Mouse (Mus musculus): ENCODE data around the gene Fam241b. TPM values are rescaled to one million over a fixed set of nuclear protein-coding genes. Genes with fewer than 3 reads are reported as not detected.

Fam241b gene
- total RNA-seq, 1 experiment, result 7.5 TPM

DNA sequence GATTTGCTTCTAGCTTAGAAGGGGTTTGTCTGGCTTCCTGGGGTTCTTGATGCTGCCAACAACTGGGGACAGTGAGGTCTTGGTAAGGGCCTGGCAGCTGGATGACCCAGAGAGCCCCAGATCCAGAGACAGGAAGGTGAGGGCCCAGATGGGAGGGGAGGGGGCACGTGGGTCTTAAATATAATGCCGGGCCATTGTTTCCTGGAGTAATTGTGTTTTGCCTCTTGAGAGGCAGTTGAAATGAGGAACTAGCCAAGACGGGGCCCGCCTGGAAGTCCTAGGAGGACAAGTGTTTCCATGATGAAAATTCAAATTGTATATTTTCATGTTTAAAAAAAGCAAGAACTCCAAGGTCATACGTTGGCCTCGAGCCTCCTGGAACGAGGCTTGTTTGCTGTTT, 49.8 kb downstream of the Fam241b start:
- Histone ChIP-seq H3K4me1 (ENCODE audit: control insufficient read depth in 2 of 2, insufficient read depth in 2 of 2, low read length in 2 of 2, poor library complexity in 1 of 2) (no peaks in the 10 kb centered on the region), H3K4me3 (ENCODE audit: insufficient read depth in 1 of 2, low read depth in 1 of 2, low read length in 2 of 2, poor library complexity in 1 of 2, severe bottlenecking in 1 of 2) (no peak overlapping the region), H3K27ac (ENCODE audit: insufficient read depth, low read depth, low read length, poor library complexity, severe bottlenecking) (no peak overlapping the region), H3K9me3 (ENCODE audit: control insufficient read depth, insufficient read depth, low read depth, low read length) (no peaks in the 10 kb centered on the region), H3K36me3 (ENCODE audit: control insufficient read depth, insufficient read depth, low read length, poor library complexity, severe bottlenecking) (no peaks in the 10 kb centered on the region), H3K9ac (ENCODE audit: insufficient read depth, low read depth, low read length, poor library complexity, severe bottlenecking) (no peak overlapping the region)
- no peak for DNase-seq (ENCODE audit: low read depth, low spot score)
- in situ Hi-C loops (cut with MboI; ENCODE audit: low sequenced_read_pairs in 2 of 2, unreplicated experiment in 2 of 2), result no loop called here
- no peak for TF ChIP-seq ZNF384 (IDR thresholded peaks at IDR 0.05; ENCODE audit: low read depth, low read length)
- TF ChIP-seq MAFK (IDR thresholded peaks at IDR 0.05; ENCODE audit: insufficient read depth, low read depth, low read length), result no peak
- no peak for TF ChIP-seq CHD2 (IDR thresholded peaks at IDR 0.05; ENCODE audit: low read depth, low read length)
- TF ChIP-seq HCFC1 (IDR thresholded peaks at IDR 0.05; ENCODE audit: borderline replicate concordance, insufficient read depth, low read length), result no peak
- TF ChIP-seq ZC3H11A (IDR thresholded peaks at IDR 0.05; ENCODE audit: borderline replicate concordance, low read depth, low read length), result no peak

GRCm38 (mm10) chr10:62089486-62089885, 54.2 kb downstream of the Fam241b start:
- Histone ChIP-seq H3K27ac (ENCODE audit: insufficient read depth, low read depth, low read length, poor library complexity, severe bottlenecking) (no peak overlapping the region), H3K36me3 (ENCODE audit: control insufficient read depth, insufficient read depth, low read length, poor library complexity, severe bottlenecking) (no peaks in the 10 kb centered on the region), H3K9ac (ENCODE audit: insufficient read depth, low read depth, low read length, poor library complexity, severe bottlenecking) (no peak overlapping the region), H3K4me1 (ENCODE audit: control insufficient read depth in 2 of 2, insufficient read depth in 2 of 2, low read length in 2 of 2, poor library complexity in 1 of 2) (no peaks in the 10 kb centered on the region), H3K4me3 (ENCODE audit: insufficient read depth in 1 of 2, low read depth in 1 of 2, low read length in 2 of 2, poor library complexity in 1 of 2, severe bottlenecking in 1 of 2) (no peak overlapping the region), H3K9me3 (ENCODE audit: control insufficient read depth, insufficient read depth, low read depth, low read length) (no peaks in the 10 kb centered on the region)
- TF ChIP-seq CHD2 (IDR thresholded peaks at IDR 0.05; ENCODE audit: low read depth, low read length) (no peak), ZNF384 (IDR thresholded peaks at IDR 0.05; ENCODE audit: low read depth, low read length) (no peak), HCFC1 (IDR thresholded peaks at IDR 0.05; ENCODE audit: borderline replicate concordance, insufficient read depth, low read length) (no peak), MAFK (IDR thresholded peaks at IDR 0.05; ENCODE audit: insufficient read depth, low read depth, low read length) (no peak), ZC3H11A (IDR thresholded peaks at IDR 0.05; ENCODE audit: borderline replicate concordance, low read depth, low read length) (no peak)
- DNase-seq (ENCODE audit: low read depth, low spot score), result no peak
- in situ Hi-C loops (cut with MboI; ENCODE audit: low sequenced_read_pairs in 2 of 2, unreplicated experiment in 2 of 2), result no loop called here

GRCm38 (mm10) chr10:62089071-62089470, 54.6 kb downstream of the Fam241b start:
- no peak for TF ChIP-seq HCFC1 (IDR thresholded peaks at IDR 0.05; ENCODE audit: borderline replicate concordance, insufficient read depth, low read length)
- TF ChIP-seq ZC3H11A (IDR thresholded peaks at IDR 0.05; ENCODE audit: borderline replicate concordance, low read depth, low read length), result no peak
- no peak for TF ChIP-seq MAFK (IDR thresholded peaks at IDR 0.05; ENCODE audit: insufficient read depth, low read depth, low read length)
- no peak for TF ChIP-seq CHD2 (IDR thresholded peaks at IDR 0.05; ENCODE audit: low read depth, low read length)
- TF ChIP-seq ZNF384 (IDR thresholded peaks at IDR 0.05; ENCODE audit: low read depth, low read length), result no peak
- Histone ChIP-seq H3K36me3 (ENCODE audit: control insufficient read depth, insufficient read depth, low read length, poor library complexity, severe bottlenecking) (no peaks in the 10 kb centered on the region), H3K9me3 (ENCODE audit: control insufficient read depth, insufficient read depth, low read depth, low read length) (no peaks in the 10 kb centered on the region), H3K9ac (ENCODE audit: insufficient read depth, low read depth, low read length, poor library complexity, severe bottlenecking) (no peak overlapping the region), H3K27ac (ENCODE audit: insufficient read depth, low read depth, low read length, poor library complexity, severe bottlenecking) (no peak overlapping the region), H3K4me1 (ENCODE audit: control insufficient read depth in 2 of 2, insufficient read depth in 2 of 2, low read length in 2 of 2, poor library complexity in 1 of 2) (no peaks in the 10 kb centered on the region), H3K4me3 (ENCODE audit: insufficient read depth in 1 of 2, low read depth in 1 of 2, low read length in 2 of 2, poor library complexity in 1 of 2, severe bottlenecking in 1 of 2) (no peak overlapping the region)
- DNase-seq (ENCODE audit: low read depth, low spot score), result no peak
- in situ Hi-C loops (cut with MboI; ENCODE audit: low sequenced_read_pairs in 2 of 2, unreplicated experiment in 2 of 2), result no loop called here

DNA sequence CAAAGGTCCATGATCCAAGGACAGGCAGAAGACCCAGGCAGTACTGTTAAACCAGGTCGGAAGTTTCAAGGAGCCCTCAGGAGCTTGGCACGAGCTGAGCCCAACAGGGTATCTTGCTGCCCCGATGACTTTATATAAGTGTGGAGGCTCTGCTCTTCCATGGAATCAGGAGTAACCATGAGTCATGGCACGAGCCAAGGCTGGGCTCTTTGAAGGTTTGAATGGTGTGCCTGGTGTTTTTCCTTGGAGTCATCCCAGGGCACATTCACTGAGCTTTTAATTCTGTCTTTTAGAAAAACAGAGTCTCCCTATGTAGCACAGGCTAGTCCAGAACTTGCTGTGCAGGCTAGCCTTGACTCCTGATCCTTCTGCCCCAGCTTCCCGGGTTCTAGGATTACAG, 55.3 kb downstream of the Fam241b start:
- H3K9ac ChIP-seq (ENCODE audit: insufficient read depth, low read depth, low read length, poor library complexity, severe bottlenecking), result no peak overlapping the region
- H3K36me3 ChIP-seq (ENCODE audit: control insufficient read depth, insufficient read depth, low read length, poor library complexity, severe bottlenecking), result no peaks in the 10 kb centered on the region
- TF ChIP-seq MAFK (IDR thresholded peaks at IDR 0.05; ENCODE audit: insufficient read depth, low read depth, low read length) (no peak), ZNF384 (IDR thresholded peaks at IDR 0.05; ENCODE audit: low read depth, low read length) (no peak), ZC3H11A (IDR thresholded peaks at IDR 0.05; ENCODE audit: borderline replicate concordance, low read depth, low read length) (no peak), CHD2 (IDR thresholded peaks at IDR 0.05; ENCODE audit: low read depth, low read length) (no peak), HCFC1 (IDR thresholded peaks at IDR 0.05; ENCODE audit: borderline replicate concordance, insufficient read depth, low read length) (no peak)
- no peaks in the 10 kb centered on the region for H3K9me3 ChIP-seq (ENCODE audit: control insufficient read depth, insufficient read depth, low read depth, low read length)
- H3K4me1 ChIP-seq (ENCODE audit: control insufficient read depth in 2 of 2, insufficient read depth in 2 of 2, low read length in 2 of 2, poor library complexity in 1 of 2), result no peaks in the 10 kb centered on the region
- no peak overlapping the region for H3K4me3 ChIP-seq (ENCODE audit: insufficient read depth in 1 of 2, low read depth in 1 of 2, low read length in 2 of 2, poor library complexity in 1 of 2, severe bottlenecking in 1 of 2)
- no peak for DNase-seq (ENCODE audit: low read depth, low spot score)
- no peak overlapping the region for H3K27ac ChIP-seq (ENCODE audit: insufficient read depth, low read depth, low read length, poor library complexity, severe bottlenecking)
- in situ Hi-C loops (cut with MboI; ENCODE audit: low sequenced_read_pairs in 2 of 2, unreplicated experiment in 2 of 2), result no loop called here

GRCm38 (mm10) chr10:62086826-62087225, 56.9 kb downstream of the Fam241b start:
- no peaks in the 10 kb centered on the region for H3K36me3 ChIP-seq (ENCODE audit: control insufficient read depth, insufficient read depth, low read length, poor library complexity, severe bottlenecking)
- H3K4me3 ChIP-seq (ENCODE audit: insufficient read depth in 1 of 2, low read depth in 1 of 2, low read length in 2 of 2, poor library complexity in 1 of 2, severe bottlenecking in 1 of 2), result no peak overlapping the region
- no peak overlapping the region for H3K9ac ChIP-seq (ENCODE audit: insufficient read depth, low read depth, low read length, poor library complexity, severe bottlenecking)
- DNase-seq (ENCODE audit: low read depth, low spot score), result no peak
- no peaks in the 10 kb centered on the region for H3K4me1 ChIP-seq (ENCODE audit: control insufficient read depth in 2 of 2, insufficient read depth in 2 of 2, low read length in 2 of 2, poor library complexity in 1 of 2)
- H3K27ac ChIP-seq (ENCODE audit: insufficient read depth, low read depth, low read length, poor library complexity, severe bottlenecking), result no peak overlapping the region
- in situ Hi-C loops (cut with MboI; ENCODE audit: low sequenced_read_pairs in 2 of 2, unreplicated experiment in 2 of 2), result no loop called here
- TF ChIP-seq CHD2 (IDR thresholded peaks at IDR 0.05; ENCODE audit: low read depth, low read length) (no peak), HCFC1 (IDR thresholded peaks at IDR 0.05; ENCODE audit: borderline replicate concordance, insufficient read depth, low read length) (no peak), ZC3H11A (IDR thresholded peaks at IDR 0.05; ENCODE audit: borderline replicate concordance, low read depth, low read length) (no peak), ZNF384 (IDR thresholded peaks at IDR 0.05; ENCODE audit: low read depth, low read length) (no peak), MAFK (IDR thresholded peaks at IDR 0.05; ENCODE audit: insufficient read depth, low read depth, low read length) (no peak)
- H3K9me3 ChIP-seq (ENCODE audit: control insufficient read depth, insufficient read depth, low read depth, low read length), result no peaks in the 10 kb centered on the region

Data from ES-E14 (cell line).